Mouse (Mus musculus) macrophage (primary cell): Measurements from ENCODE around the gene Per1. TPM values are rescaled to one million over a fixed set of nuclear protein-coding genes. Genes with fewer than 3 reads are reported as not detected.

ENCODE experiments used
- H3K27ac ChIP-seq: fragments of 350-480 bp; formaldehyde crosslinking; 2 replicates; pipeline ENCODE4 v1.9.0; 2021
- H3K36me3 ChIP-seq: fragments of 350-480 bp; formaldehyde crosslinking; 2 replicates; pipeline ENCODE4 v1.9.0; 2021; ENCODE audit errors: inconsistent target
- H3K4me3 ChIP-seq: fragments of 350-480 bp; formaldehyde crosslinking; 2 replicates; pipeline ENCODE4 v1.9.0; 2021; ENCODE audit errors: inconsistent target
- H3K79me2 ChIP-seq: fragments of 350-480 bp; formaldehyde crosslinking; 2 replicates; pipeline ENCODE4 v1.9.0; 2021; ENCODE audit errors: inconsistent target
- WGBS: methylation state at CpG from one replicate; pipeline ENCODE4 v1.1.7; 2026; ENCODE audit warnings: inconsistent platforms; ENCODE audit not compliant: missing documents; 5-methylcytosine and 5-hydroxymethylcytosine counted together
- polyA plus RNA-seq: library from polyadenylated mRNA; stranded (reverse); fragments of 250-400 nt; gene quantifications from 3 replicates; pipeline ENCODE4 v1.2.4, GENCODE M21; 2018; ENCODE audit warnings: inconsistent platforms

Per1 gene
- polyA plus RNA-seq, 1 experiment from 2014 or later = 17.5 TPM

GRCm38 (mm10) chr11:69060448-69061254, 34.4 kb upstream of the Per1 start:
- Histone ChIP-seq H3K79me2 (peaks cover 28% of the 10 kb centered on the region; the same call in 1 of the 2 replicates), H3K36me3 (no peaks in the 10 kb centered on the region), H3K4me3 (peak overlapping the region; percentile 64), H3K27ac (peak overlapping the region; percentile 57)
- 5% methylated on average over 40 of the region's 40 CpGs for WGBS

- Histone ChIP-seq H3K27ac (peak overlapping the region; percentile 57; the same call in 1 of the 2 replicates), H3K36me3 (no peaks in the 10 kb centered on the region), H3K79me2 (peaks cover 28% of the 10 kb centered on the region; the same call in 1 of the 2 replicates), H3K4me3 (peak overlapping the region; percentile 64)
- 72% methylated on average over 17 of the region's 17 CpGs for WGBS
Measured at GRCm38 (mm10) chr11:69061255-69061912, 33.6 kb upstream of the Per1 start.

GRCm38 (mm10) chr11:69062194-69062760, 32.7 kb upstream of the Per1 start:
- H3K79me2 ChIP-seq = peaks cover 27% of the 10 kb centered on the region; the same call in 1 of the 2 replicates
- H3K27ac ChIP-seq = peak overlapping the region; percentile 77
- 2% methylated on average over 17 of the region's 17 CpGs for WGBS
- H3K36me3 ChIP-seq = no peaks in the 10 kb centered on the region
- H3K4me3 ChIP-seq = peak overlapping the region; percentile 38

GRCm38 (mm10) chr11:69062761-69063224, 32.2 kb upstream of the Per1 start:
- peak overlapping the region; percentile 71 for H3K4me3 ChIP-seq
- H3K36me3 ChIP-seq = no peaks in the 10 kb centered on the region
- peaks cover 22% of the 10 kb centered on the region; the same call in 1 of the 2 replicates for H3K79me2 ChIP-seq
- 3% methylated on average over 19 of the region's 19 CpGs for WGBS
- H3K27ac ChIP-seq = peak overlapping the region; percentile 77

GRCm38 (mm10) chr11:69063413-69064201, 31.4 kb upstream of the Per1 start:
- WGBS = 4% methylated on average over 29 of the region's 31 CpGs

GRCm38 (mm10) chr11:69064259-69065133, 30.5 kb upstream of the Per1 start:
- peak overlapping the region; percentile 75 for H3K27ac ChIP-seq
- WGBS = 89% methylated on average over 8 of the region's 9 CpGs

More at GRCm38 (mm10) chr11:69063413-69064201, 31.4 kb upstream of the Per1 start:
- Histone ChIP-seq H3K4me3 (peak overlapping the region; percentile 71), H3K79me2 (peaks cover 19% of the 10 kb centered on the region; the same call in 1 of the 2 replicates), H3K36me3 (no peaks in the 10 kb centered on the region), H3K27ac (peak overlapping the region; percentile 75)

DNA sequence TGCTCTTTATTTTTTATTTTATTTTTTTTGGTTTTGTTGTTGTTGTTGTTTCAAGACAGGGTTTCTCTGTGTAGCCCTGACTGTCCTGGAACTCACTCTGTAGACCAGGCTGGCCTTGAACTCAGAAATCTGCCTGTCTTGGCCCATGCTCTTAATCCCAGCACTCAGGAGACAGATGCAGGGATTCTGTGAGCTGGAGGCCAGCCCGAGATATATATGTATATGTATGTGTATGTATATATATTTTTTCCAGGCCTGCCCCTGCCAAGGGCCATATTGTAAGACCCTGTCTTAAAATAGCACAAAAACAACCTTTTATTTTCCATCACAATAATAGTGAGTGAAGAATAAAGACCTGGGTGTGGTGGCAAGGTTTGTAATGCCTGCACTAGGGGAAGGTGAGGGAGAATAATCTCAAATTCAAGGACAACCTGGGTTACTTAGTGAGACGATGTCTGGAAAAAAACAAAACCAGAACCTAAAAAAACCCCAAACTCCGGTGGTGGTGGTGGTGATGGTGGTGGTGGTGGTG, 29.6 kb upstream of the Per1 start:
- Histone ChIP-seq H3K36me3 (no peaks in the 10 kb centered on the region), H3K79me2 (peaks cover 16% of the 10 kb centered on the region; the same call in 1 of the 2 replicates), H3K4me3 (no peak overlapping the region), H3K27ac (no peak overlapping the region)
- 100% methylated on average over 2 of the region's 3 CpGs for WGBS

More at GRCm38 (mm10) chr11:69064259-69065133, 30.5 kb upstream of the Per1 start:
- H3K79me2 ChIP-seq = peaks cover 19% of the 10 kb centered on the region; the same call in 1 of the 2 replicates
- H3K4me3 ChIP-seq = peak overlapping the region; percentile 71
- no peaks in the 10 kb centered on the region for H3K36me3 ChIP-seq

GRCm38 (mm10) chr11:69066163-69066861, 28.7 kb upstream of the Per1 start:
- Histone ChIP-seq H3K36me3 (no peaks in the 10 kb centered on the region), H3K27ac (no peak overlapping the region), H3K4me3 (peak overlapping the region; percentile 8; the same call in 1 of the 2 replicates), H3K79me2 (peaks cover 7% of the 10 kb centered on the region; the same call in 1 of the 2 replicates)
- WGBS = 7% methylated on average over 23 of the region's 29 CpGs

- H3K79me2 ChIP-seq = peaks cover under 1% of the 10 kb centered on the region; the same call in 1 of the 2 replicates
- 16% methylated on average over 8 of the region's 8 CpGs for WGBS
- H3K27ac ChIP-seq = no peak overlapping the region
- no peak overlapping the region for H3K4me3 ChIP-seq
- H3K36me3 ChIP-seq = no peaks in the 10 kb centered on the region
Measured at GRCm38 (mm10) chr11:69066956-69067355, 28.1 kb upstream of the Per1 start.

GRCm38 (mm10) chr11:69067601-69068000, 27.4 kb upstream of the Per1 start:
- Histone ChIP-seq H3K4me3 (no peak overlapping the region), H3K36me3 (no peaks in the 10 kb centered on the region), H3K27ac (no peak overlapping the region), H3K79me2 (no peaks in the 10 kb centered on the region)
- WGBS = 96% methylated on average over 6 of the region's 6 CpGs

DNA sequence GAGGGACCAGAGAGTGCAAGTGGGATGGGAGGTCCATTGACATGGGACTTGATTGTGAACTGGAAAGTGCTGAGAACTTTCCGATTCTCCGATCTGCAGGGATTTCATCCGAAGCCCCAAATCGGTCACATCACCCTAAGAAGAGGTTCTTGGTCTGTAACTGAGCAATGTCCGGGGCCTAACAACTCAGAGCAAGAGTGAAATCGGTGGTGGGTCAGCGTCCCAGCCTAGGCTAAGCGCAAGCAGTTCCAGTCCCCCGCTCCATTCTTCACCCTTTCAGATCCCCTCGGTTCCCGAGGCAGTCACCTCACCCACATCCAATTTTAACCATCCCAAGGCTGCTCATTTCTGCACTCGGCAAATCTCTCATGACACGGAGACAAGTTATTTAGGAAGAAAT, 24.9 kb upstream of the Per1 start:
- 3% methylated on average over 13 of the region's 13 CpGs for WGBS
- Histone ChIP-seq H3K36me3 (no peaks in the 10 kb centered on the region), H3K27ac (peak overlapping the region; percentile 63), H3K4me3 (peak overlapping the region; percentile 63), H3K79me2 (no peaks in the 10 kb centered on the region)

DNA sequence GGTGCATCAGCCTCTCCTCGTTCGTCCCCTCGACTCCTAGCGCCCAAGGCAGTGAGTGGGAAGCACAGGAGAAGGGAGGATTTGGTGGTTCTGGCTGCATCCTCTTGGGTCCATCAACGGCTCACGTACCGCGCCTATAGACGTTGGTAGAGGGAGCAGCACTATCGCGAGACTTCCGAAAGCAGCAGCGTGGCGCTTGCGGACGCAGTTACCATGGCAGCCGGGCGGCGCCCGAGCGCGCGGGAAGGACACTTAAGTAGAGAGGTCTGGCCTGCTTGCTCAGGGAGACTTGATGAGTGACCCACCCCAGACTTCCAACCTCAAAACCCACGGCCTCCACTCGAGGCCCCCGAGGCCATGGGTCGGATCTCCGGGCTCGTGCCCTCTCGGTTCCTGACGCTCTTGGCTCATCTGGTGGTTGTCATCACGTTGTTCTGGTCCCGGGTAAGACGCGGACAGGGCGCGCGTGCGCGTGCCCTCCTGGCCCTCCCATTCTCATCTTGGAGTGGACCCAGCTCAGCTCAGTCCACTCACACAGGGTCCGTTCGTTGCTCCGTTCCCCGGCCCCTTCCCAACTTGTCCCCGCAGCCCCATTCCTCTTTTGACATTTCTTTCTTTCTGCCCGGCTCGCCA, 24.3 kb upstream of the Per1 start, which contains the start of gene Tmem107:
TSS of gene Tmem107 (plus strand) at position 217 of the 633 bp plus-strand sequence.
- Histone ChIP-seq H3K36me3 (no peaks in the 10 kb centered on the region), H3K79me2 (no peaks in the 10 kb centered on the region), H3K4me3 (peak within 1 kb of the TSS; percentile 63), H3K27ac (peak within 1 kb of the TSS; percentile 63)
- WGBS = under 1% methylated on average over 47 of the region's 47 CpGs
